Mouse (Mus musculus) bone marrow, adult 2 months (tissue): ENCODE results near the gene Cpox. TPM values are rescaled to one million over a fixed set of nuclear protein-coding genes. Genes with fewer than 3 reads are reported as not detected.

Source experiments
- H3K27ac ChIP-seq: fragments of 200-500 bp; 2 replicates; pipeline ENCODE4 v1.5.1; 2012; ENCODE audit warnings: low read depth, mild to moderate bottlenecking, control low read depth, inconsistent platforms, low read length; ENCODE audit not compliant: control insufficient read depth, poor library complexity, insufficient read depth
- H3K4me1 ChIP-seq: fragments of 200-500 bp; 2 replicates; pipeline ENCODE4 v1.6.1; 2011; ENCODE audit warnings: low read length; ENCODE audit not compliant: control insufficient read depth, insufficient read depth
- H3K4me3 ChIP-seq: fragments of 200-500 bp; replicated peaks from 2 replicates; pipeline ENCODE3; 2011; ENCODE audit warnings: mild to moderate bottlenecking, low read depth, low read length, control low read depth; ENCODE audit not compliant: control insufficient read depth
- CTCF ChIP-seq: fragments of 200-500 bp; IDR thresholded peaks from 2 replicates; pipeline ENCODE4 v1.5.1; 2011; ENCODE audit warnings: low read length, control low read depth; ENCODE audit not compliant: control insufficient read depth, insufficient read depth
- POLR2A ChIP-seq: fragments of 200-500 bp; IDR thresholded peaks from 2 replicates; pipeline ENCODE4 v1.6.1; 2011; ENCODE audit warnings: low read depth, mild to moderate bottlenecking, control low read depth, low read length, borderline replicate concordance; ENCODE audit not compliant: control insufficient read depth
- WGBS: fragments of 180-500 bp; shearing (Covaris S2); methylation state at CpG from one replicate; pipeline ENCODE4 v1.1.7; 2018; 5-methylcytosine and 5-hydroxymethylcytosine counted together
- polyA plus RNA-seq: library from polyadenylated mRNA; stranded (reverse); fragments of >200 nt; gene quantifications from 2 replicates; pipeline ENCODE4 v1.2.4, GENCODE M21; 2011; ENCODE audit warnings: low replicate concordance; ENCODE audit not compliant: missing spikeins, insufficient read depth, insufficient read length

The Cpox gene
- polyA plus RNA-seq, 1 experiment, result 68.6 TPM

DNA sequence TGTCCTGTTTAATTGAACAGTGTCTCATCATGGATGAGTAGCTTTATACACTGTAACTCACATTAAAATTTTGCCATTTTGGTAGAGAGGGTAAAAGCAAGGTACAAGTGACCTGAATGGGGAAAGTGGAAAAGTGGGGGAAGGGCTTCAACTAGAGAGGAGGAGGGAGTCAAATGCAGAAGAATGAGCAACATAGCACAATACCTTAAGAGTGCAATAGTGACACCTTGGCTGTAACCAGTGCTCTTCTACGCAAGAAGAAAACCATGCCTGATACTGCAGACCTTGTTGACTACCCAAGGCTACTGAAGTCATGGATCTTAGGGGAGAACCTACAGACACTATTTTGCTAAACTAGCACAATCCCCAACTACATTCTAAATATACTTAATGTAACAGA is 27.2 kb downstream of the Cpox start:
- WGBS, result 81% methylated on average over 1 of the region's 1 CpGs
- no peak overlapping the region for H3K4me3 ChIP-seq
- no peak for TF ChIP-seq CTCF
- no peak overlapping the region for H3K27ac ChIP-seq
- H3K4me1 ChIP-seq, result no peaks in the 10 kb centered on the region

DNA sequence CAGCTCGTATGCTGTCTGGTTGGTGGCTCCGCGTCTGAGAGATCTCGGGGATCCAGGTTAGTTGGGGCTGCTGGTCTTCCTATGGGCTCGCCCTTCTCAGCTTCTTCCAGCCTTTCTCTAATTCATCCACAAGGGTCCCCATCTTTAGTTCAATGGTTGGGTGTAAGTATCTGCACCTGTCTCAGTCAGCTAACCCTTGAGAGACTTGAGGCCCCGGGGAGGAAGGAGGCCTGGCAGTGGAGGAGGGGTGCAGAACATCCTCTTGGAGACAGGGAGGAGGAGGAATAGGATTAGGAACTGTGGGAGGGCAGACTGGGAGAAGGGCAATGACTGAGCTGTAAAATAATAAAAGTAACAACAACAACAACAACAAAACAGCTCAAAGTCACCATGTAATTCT is 30.1 kb downstream of the Cpox start:
- Histone ChIP-seq H3K4me1 (no peaks in the 10 kb centered on the region), H3K4me3 (no peak overlapping the region), H3K27ac (no peak overlapping the region)
- WGBS, result 74% methylated on average over 6 of the region's 6 CpGs
- no peak for TF ChIP-seq CTCF
- no peak for TF ChIP-seq POLR2A

DNA sequence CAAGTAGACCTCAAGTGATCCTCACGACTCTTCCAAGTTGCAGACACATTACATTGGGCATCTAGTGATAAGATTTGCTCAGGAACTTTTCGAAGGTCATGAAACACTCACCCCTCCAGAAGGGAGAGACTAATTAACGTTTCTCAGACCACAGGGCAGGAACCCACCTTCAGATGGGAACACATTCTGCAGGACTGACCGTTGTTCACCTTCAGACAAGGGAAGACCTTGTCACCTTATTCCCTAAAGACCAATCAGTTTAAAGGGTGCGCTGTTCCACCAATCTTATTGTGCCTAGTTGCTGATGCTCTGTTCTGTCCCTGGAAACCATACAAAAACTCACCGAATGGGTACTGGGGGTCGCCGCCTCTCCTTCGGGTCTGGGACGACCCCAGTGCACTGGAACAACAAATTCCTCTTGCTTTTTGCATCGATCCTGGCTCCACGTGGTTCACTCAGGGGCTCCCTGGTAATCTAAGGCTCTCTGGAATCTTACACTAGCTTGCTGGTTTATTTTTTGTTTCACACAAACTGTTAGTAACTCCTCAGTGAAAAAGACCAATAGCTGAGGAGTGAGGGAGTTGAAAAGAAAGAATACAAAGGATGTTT is 30.8 kb downstream of the Cpox start:
- H3K4me3 ChIP-seq, result no peak overlapping the region
- H3K4me1 ChIP-seq, result no peaks in the 10 kb centered on the region
- H3K27ac ChIP-seq, result no peak overlapping the region
- WGBS, result 81% methylated on average over 12 of the region's 12 CpGs
- TF ChIP-seq CTCF, result no peak
- no peak for TF ChIP-seq POLR2A

DNA sequence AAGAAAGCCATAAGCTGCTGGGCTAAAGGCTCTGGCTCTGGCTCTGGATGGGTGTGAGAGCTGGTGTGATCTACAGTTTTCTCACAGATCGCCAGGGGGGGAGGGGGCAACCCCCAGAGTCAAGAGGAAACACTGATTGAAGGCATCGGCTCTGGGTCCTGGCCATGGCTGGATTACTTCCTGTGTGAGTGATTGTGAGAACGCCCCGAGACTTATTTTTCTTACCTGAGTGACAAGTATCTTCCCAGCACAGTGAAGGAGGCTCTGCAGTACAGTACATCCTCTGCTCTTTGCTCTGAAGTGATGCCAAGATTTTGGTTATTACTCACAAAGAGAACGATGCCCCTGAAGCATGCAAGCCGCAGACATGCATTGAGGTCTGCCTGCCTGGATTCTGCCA is 31.7 kb downstream of the Cpox start:
- Histone ChIP-seq H3K4me1 (no peaks in the 10 kb centered on the region), H3K27ac (no peak overlapping the region), H3K4me3 (no peak overlapping the region)
- 43% methylated on average over 6 of the region's 6 CpGs for WGBS
- no peak for TF ChIP-seq CTCF
- TF ChIP-seq POLR2A, result no peak

DNA sequence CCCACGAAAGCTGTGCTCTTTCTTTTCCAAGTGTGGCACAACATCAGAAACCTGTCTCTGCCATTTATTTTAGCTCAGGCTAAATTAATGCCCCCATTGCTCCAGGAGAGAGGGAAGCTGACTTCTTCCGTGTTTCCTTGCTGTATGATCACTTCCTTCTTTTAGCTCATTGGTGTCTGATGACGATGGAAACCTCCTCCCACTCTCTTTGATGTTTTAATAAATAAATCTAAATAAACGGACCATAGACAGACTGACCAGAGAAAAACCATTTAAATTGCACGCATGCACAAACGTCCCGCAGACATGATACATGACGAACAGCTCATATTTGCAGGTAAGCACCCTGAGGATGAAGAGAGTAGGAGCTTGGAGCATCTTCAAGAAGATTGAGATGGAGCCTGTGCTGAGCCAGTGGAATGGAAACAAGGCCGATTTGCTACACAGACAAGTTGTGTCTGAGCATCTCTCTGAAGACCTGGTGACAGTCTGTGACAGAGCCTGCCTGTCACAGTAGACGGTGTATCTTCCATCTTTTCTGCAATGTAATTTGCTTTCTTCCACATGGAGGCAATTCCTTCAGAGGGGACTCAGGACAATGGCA is 32.3 kb downstream of the Cpox start:
- WGBS, result 68% methylated on average over 10 of the region's 10 CpGs
- TF ChIP-seq CTCF (no peak), POLR2A (no peak)
- H3K4me1 ChIP-seq, result no peaks in the 10 kb centered on the region
- no peak overlapping the region for H3K27ac ChIP-seq
- no peak overlapping the region for H3K4me3 ChIP-seq

DNA sequence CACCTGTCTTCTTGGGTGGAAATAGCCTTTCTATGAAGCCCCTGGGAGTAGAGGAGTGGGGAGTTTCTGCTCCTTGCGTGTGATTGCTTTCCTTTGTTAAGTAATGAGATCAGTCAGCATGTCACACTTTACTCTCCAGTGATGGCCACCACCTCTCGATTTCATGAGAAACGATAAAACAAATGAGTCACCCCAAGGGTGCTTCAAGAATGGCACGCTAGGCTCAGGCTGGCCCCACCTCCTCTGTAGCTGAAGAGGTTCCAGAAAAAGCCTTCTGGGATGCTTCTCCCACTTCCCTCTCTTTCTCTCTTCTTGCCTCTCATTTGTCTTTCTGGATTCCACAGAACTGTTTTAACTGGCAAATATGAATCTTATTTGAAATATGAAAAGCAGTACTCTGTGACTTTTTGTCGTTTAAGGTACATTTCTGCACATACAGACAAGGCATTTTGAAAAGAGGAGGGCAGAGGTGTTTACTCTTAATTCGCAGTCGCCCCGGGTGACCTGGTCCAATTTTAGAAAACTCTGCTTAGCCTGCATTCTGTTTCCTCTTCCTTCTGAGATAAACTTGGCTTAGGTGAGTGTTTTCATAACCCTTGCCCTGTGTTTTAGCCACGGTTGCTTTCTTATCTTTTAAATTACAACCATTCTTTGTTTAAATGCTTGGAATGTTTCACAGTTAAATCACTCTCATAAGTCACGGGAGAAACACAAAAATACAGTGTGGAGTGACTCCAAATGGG is 33.5 kb downstream of the Cpox start:
- Histone ChIP-seq H3K4me3 (no peak overlapping the region), H3K27ac (no peak overlapping the region), H3K4me1 (no peaks in the 10 kb centered on the region)
- 11% methylated on average over 10 of the region's 10 CpGs for WGBS
- TF ChIP-seq CTCF (no peak), POLR2A (no peak)

DNA sequence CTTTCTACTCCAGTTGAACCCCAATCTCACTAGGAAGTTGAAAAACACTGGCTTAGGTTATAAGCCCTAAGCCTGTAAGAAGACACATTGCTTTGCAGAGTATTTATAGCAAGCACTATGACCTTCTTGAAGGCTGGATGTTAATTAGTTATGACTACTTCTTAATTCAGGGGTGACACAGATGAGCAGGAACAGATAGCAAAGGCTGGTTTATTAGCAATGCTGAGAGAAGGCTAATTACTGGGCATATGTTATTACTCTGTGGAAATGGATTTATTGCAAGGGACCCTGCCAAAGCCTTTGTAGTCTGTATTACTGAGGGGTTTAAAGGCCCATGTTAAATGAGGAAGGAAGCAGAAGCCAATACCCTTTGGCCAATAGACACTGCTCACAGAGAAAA is 34.9 kb downstream of the Cpox start:
- Histone ChIP-seq H3K4me1 (no peaks in the 10 kb centered on the region), H3K4me3 (no peak overlapping the region), H3K27ac (no peak overlapping the region)
- TF ChIP-seq CTCF (no peak), POLR2A (no peak)

DNA sequence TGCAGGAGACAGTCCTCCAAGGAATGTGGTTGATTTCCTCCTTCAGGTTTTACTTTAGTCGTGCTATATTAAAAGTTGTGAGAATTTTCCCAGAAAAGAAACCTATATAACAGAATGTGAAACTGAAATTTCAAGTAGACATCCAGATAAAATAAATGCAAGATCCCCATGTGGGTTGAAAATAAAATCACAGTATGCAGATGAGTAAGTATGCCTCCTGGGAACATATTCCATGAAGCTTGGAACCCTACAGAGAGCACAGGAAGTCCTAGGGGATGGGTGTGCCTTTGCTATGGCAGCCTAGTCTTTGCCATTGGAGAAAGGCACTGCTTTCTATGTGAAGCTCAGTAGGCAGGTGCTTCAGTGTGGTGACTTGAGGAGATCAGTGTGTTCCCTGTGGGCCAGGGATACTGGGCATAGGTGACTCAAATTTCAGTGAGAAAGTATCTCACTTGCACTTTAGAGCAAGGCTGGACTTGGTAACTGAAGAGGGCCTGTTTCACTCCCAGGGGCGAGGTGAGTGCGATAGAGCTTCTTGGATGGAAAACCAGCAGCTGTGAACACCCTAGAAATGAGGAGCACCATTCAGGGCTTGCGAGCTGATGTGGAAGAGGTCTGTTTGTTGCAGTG is 37.3 kb downstream of the Cpox start:
- no peak for TF ChIP-seq POLR2A
- no peak for TF ChIP-seq CTCF
- WGBS, result 80% methylated on average over 4 of the region's 4 CpGs
- no peak overlapping the region for H3K27ac ChIP-seq
- no peaks in the 10 kb centered on the region for H3K4me1 ChIP-seq
- no peak overlapping the region for H3K4me3 ChIP-seq
